Mouse (Mus musculus) heart, embryonic 10.5 days (tissue): ENCODE results near the gene Babam2. TPM values are rescaled to one million over a fixed set of nuclear protein-coding genes. Genes with fewer than 3 reads are reported as not detected.
A peak's percentile ranks its signal among the peaks of the same experiment; 100 is the strongest.

Source experiments
- DNase-seq: peaks from one replicate; pipeline ENCODE4 v3.0.0-alpha.2; 2017; ENCODE audit warnings: low spot score
- H3K27ac ChIP-seq: fragments of 300-500 bp; sonication (generic); 2 replicates; pipeline ENCODE4 v1.5.1; 2016; ENCODE audit warnings: mild to moderate bottlenecking
- H3K27me3 ChIP-seq: fragments of 300-500 bp; sonication (generic); 2 replicates; pipeline ENCODE4 v1.6.1; 2016; ENCODE audit warnings: mild to moderate bottlenecking; ENCODE audit not compliant: poor library complexity, insufficient read depth, severe bottlenecking
- H3K36me3 ChIP-seq: fragments of 300-500 bp; sonication (generic); 2 replicates; pipeline ENCODE4 v1.6.1; 2016; ENCODE audit warnings: mild to moderate bottlenecking, moderate library complexity
- H3K4me1 ChIP-seq: fragments of 300-500 bp; sonication (generic); 2 replicates; pipeline ENCODE4 v1.6.1; 2016; ENCODE audit warnings: mild to moderate bottlenecking
- H3K4me3 ChIP-seq: fragments of 300-500 bp; sonication (generic); 2 replicates; pipeline ENCODE4 v1.5.1; 2016; ENCODE audit warnings: mild to moderate bottlenecking, moderate library complexity
- H3K9me3 ChIP-seq: fragments of 300-500 bp; sonication (generic); 2 replicates; pipeline ENCODE4 v1.6.1; 2016; ENCODE audit warnings: mild to moderate bottlenecking, moderate library complexity
- WGBS: fragments of 180-500 bp; shearing (Covaris S2); methylation state at CpG from one replicate; pipeline ENCODE4 v1.1.7; 2016; 5-methylcytosine and 5-hydroxymethylcytosine counted together
- polyA plus RNA-seq: library from polyadenylated mRNA; unstranded; fragments of >200 nt; fragmentation: Nextera tagmentation; extraction: Ambion mirVana; gene quantifications from 2 replicates; pipeline ENCODE4 v1.2.1, GENCODE M21; 2016

Babam2 gene
- polyA plus RNA-seq, 1 experiment from 2014 or later: 43.6 TPM

DNA sequence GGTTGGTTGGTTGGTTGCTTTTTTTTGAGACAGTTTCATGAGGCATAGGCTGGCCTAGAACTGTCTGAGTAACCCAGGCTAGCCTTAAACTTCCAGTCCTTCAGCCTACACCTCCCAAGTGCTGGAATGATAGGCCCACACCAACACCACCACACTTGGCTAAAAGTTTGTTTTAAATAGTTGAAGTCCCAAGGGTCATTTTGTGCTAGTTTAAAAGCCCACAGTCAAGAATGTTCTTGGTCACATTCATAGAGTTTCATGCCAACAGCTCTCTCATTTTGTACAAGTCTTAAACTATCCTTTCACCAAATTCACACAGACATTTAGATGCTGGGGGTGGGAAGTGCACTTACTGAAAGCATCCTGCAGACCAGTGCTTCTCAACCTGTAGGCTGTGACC, 341.5 kb downstream of the Babam2 start:
- Histone ChIP-seq H3K27me3 (no peaks in the 10 kb centered on the region), H3K27ac (no peak overlapping the region), H3K36me3 (no peaks in the 10 kb centered on the region), H3K4me3 (no peak overlapping the region), H3K9me3 (no peaks in the 10 kb centered on the region), H3K4me1 (peaks cover 12% of the 10 kb centered on the region)
- no peak for DNase-seq

DNA sequence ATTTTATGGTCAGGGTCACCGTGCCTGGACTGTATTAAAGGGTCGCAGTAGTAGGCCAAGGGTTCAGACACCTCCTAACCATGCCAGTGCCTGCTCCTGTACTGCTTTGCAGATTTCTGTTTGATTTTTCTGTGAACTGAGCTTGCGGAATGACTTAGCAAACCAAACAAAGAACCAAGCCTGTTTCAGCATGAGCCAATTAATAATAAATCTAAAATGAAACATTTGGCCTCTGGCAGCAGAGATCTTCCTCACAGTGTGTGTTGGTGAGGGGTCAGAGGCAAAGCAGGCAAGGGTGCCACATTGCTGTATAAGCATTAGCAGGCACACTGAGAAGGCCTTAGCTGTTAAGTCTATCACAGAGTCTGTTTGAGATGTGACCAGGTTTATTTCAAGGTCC, 342.0 kb downstream of the Babam2 start:
- Histone ChIP-seq H3K9me3 (no peaks in the 10 kb centered on the region), H3K27me3 (no peaks in the 10 kb centered on the region), H3K4me3 (no peak overlapping the region), H3K27ac (no peak overlapping the region), H3K4me1 (peaks cover 13% of the 10 kb centered on the region), H3K36me3 (no peaks in the 10 kb centered on the region)
- no peak for DNase-seq
- WGBS: 90% methylated on average over 3 of the region's 3 CpGs

DNA sequence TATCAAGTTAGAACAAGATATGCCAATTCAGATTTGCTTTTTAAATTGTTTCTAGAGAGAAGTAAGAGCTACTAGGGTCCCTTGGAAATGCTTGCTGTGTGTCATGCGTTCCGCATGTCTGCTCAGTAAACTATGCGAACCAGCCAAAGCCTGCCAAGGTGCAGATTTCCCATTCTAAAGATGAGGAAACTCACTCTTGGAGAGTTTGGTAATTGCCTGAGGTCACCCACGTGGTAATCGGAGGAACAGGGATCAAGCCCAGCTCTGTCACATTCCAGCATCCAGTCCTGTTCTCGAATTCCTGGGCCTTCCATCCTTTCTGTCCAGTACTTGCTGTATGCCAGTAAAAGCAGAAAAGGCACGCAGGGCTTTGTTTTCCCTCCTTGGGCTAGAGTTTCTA, 345.7 kb downstream of the Babam2 start:
- H3K9me3 ChIP-seq: no peaks in the 10 kb centered on the region
- H3K4me1 ChIP-seq: peaks cover 6% of the 10 kb centered on the region
- no peaks in the 10 kb centered on the region for H3K27me3 ChIP-seq
- H3K4me3 ChIP-seq: no peak overlapping the region
- H3K36me3 ChIP-seq: no peaks in the 10 kb centered on the region
- H3K27ac ChIP-seq: no peak overlapping the region
- no peak for DNase-seq
- WGBS: 77% methylated on average over 7 of the region's 7 CpGs

DNA sequence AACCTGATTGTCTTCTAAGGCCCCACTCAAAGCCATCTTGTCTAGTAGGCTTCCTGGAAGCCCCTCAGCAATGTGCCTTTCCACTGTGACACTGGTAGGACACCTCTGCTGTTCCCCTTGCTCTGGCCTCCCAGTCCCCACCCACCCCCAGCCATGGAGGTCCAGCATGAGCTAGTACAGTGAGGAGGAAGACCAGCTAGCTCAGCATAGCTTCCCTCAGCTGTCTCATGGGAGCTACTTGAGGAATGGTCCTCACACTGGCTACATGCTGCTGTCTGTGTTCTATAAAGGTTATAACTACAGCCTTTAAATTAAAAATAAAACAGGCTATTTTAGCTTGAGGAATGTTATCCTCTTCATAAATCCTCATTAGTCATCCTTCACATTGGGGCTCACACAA, 346.5 kb downstream of the Babam2 start:
- Histone ChIP-seq H3K9me3 (no peaks in the 10 kb centered on the region), H3K27ac (0 out of 2 replicates have a peak overlapping the region, but pooled peaks have one; percentile 13), H3K4me3 (no peak overlapping the region), H3K27me3 (no peaks in the 10 kb centered on the region), H3K36me3 (no peaks in the 10 kb centered on the region), H3K4me1 (peaks cover 6% of the 10 kb centered on the region)
- DNase-seq: no peak

DNA sequence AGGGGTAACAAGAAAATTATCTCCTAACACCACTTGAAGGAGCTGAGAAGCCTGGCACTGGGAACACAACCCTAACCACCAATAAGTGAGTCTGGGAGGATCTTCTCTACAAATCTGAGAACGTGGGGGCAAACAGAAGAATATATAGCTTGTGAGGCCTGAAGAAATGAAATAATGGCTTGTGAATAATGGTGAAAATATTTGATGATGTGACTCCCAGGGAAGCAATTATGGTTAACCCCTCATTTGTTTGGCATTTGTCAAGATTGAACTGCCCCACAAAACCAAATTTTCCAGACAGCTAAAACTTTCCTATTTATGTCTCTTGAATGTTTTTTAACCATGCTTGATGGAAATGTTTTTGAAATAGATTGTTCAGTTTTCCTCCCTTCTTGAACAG, 354.4 kb downstream of the Babam2 start:
- no peaks in the 10 kb centered on the region for H3K27me3 ChIP-seq
- H3K9me3 ChIP-seq: no peaks in the 10 kb centered on the region
- no peak overlapping the region for H3K4me3 ChIP-seq
- H3K4me1 ChIP-seq: peaks cover 11% of the 10 kb centered on the region
- H3K36me3 ChIP-seq: no peaks in the 10 kb centered on the region
- 58% methylated on average over 1 of the region's 1 CpGs for WGBS
- no peak overlapping the region for H3K27ac ChIP-seq
- DNase-seq: no peak

DNA sequence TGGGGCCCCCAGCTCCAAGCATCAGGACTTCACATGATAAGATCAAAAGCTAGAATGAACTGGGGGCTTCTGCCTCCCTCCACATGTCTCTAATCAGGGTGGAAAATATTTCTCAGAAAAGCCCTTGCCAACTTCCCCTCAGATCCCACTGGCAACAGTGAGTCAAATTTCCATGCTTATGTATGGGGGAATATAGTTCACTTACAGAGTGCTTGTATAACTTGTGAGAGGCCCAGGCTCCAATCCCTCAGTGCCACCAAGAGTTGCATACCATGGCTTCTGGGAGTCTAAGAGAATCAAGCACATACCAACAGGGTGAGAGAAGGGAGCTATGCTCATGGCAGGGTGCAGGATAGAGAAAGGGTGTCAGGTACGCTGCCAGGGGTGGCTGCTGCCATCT, 355.0 kb downstream of the Babam2 start:
- no peaks in the 10 kb centered on the region for H3K9me3 ChIP-seq
- DNase-seq: peak; percentile 52
- no peaks in the 10 kb centered on the region for H3K36me3 ChIP-seq
- H3K4me1 ChIP-seq: peaks cover 11% of the 10 kb centered on the region
- H3K4me3 ChIP-seq: no peak overlapping the region
- no peaks in the 10 kb centered on the region for H3K27me3 ChIP-seq
- H3K27ac ChIP-seq: no peak overlapping the region
- WGBS: 95% methylated on average over 1 of the region's 1 CpGs

DNA sequence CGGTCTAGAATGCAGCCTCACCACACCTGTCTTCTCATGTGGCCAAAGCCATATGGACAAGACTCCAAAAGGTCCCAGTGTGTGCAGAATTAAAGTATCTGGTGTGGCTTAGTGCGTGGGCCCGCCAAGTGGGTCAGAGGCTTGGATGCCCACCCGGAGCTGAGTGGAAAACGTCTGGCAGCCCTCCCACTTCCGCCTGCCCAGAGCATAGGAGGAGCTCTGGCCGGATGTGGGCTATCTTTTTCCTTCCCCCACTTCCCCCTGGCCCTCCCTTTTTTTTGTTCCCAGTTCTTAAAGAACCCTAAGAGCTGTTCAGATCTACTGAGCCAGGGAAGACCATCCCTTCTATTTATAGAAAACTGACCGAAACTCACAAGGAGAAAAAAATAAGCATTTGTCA, 356.0 kb downstream of the Babam2 start:
- Histone ChIP-seq H3K27me3 (no peaks in the 10 kb centered on the region), H3K9me3 (no peaks in the 10 kb centered on the region), H3K4me1 (peaks cover 11% of the 10 kb centered on the region), H3K4me3 (no peak overlapping the region), H3K27ac (peak overlapping the region; percentile 32; the same call in 1 of the 2 replicates), H3K36me3 (peaks cover 2% of the 10 kb centered on the region; the same call in 1 of the 2 replicates)
- WGBS: 61% methylated on average over 8 of the region's 8 CpGs
- DNase-seq: peak; percentile 66

DNA sequence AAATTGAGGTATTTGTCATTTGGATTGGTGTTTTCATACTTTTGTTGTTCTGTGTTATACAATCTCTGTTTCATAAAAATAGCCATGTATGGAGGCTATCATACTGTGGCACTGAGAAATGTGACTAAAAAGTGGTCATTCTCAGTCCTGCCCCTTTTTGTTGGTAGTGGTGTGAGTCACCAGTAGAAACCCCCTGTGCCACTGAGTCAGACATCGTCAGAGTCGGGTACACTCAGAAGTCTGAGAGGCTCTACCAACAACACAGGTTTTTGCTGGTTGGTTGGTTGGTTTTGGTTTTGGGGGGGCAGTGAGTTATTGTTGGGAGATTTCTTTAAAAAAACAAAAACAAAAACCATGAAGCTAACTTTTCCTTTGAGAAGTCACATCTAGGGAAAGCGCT, 358.2 kb downstream of the Babam2 start:
- peaks cover 2% of the 10 kb centered on the region; the same call in 1 of the 2 replicates for H3K36me3 ChIP-seq

DNA sequence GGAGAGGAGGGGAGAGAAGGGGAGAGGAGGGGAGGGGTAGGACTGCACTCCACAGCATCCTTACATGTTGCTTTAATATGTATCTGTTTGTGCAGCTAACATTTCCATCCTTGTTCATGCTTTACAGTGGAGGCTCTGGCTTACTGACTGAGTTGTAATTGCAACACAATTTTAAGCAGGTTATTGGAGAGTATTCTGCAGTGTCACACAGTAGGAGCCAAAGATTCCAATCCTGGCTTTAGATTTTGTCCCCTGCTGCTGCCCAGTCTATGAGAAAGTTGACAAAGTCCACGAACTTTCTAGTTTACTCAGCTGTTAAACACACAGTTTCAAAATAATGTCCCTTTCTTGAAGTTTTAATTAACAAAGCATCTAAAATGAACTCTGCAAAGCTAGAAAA, 358.6 kb downstream of the Babam2 start:
- Histone ChIP-seq H3K4me3 (no peak overlapping the region), H3K27ac (no peak overlapping the region), H3K27me3 (no peaks in the 10 kb centered on the region), H3K9me3 (no peaks in the 10 kb centered on the region), H3K36me3 (peaks cover 2% of the 10 kb centered on the region; the same call in 1 of the 2 replicates), H3K4me1 (peaks cover 11% of the 10 kb centered on the region)
- 73% methylated on average over 1 of the region's 1 CpGs for WGBS
- no peak for DNase-seq

More for the DNA sequence above, 358.2 kb downstream of the Babam2 start:
- DNase-seq: peak; percentile 30
- Histone ChIP-seq H3K27me3 (no peaks in the 10 kb centered on the region), H3K27ac (no peak overlapping the region), H3K4me1 (peaks cover 11% of the 10 kb centered on the region), H3K9me3 (no peaks in the 10 kb centered on the region), H3K4me3 (no peak overlapping the region)
- 76% methylated on average over 3 of the region's 3 CpGs for WGBS

DNA sequence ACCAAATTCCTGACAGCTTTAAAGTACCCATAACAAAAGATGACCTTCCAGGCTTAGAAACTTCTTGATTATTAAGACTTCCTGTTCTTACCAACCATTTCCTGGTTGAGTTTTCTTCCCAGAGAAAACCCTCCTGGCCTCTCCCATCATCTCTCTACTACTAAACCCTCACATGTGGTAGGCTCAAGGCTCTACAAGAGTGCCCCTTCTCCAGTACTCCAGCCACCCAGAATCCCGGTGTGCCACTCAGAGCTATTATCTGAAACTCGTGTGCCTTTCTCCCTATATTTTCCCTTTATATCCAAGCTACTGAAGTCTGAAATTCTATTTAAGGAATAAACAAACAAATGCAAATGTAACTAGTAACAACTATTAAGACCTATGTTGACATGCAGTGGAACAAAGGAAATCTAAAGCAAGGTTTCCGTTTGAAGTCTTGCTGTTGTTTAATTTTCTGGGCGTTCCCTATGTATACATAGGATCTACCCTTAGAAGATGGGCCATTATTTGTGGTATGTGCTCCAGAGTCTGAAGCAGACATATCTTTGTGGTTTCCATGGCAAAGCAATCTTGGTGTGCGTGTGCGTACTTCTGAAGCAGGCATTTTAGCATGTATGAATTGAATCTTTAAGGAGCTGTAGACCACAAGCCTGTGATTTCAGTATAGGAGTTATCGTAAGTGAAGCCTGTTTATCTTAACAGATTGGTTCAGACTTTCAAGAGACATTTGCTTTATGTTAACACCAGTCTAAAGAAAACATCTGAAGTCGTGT, 361.2 kb downstream of the Babam2 start:
- Histone ChIP-seq H3K27me3 (no peaks in the 10 kb centered on the region), H3K9me3 (no peaks in the 10 kb centered on the region), H3K27ac (no peak overlapping the region), H3K4me1 (no peaks in the 10 kb centered on the region), H3K36me3 (peaks cover 2% of the 10 kb centered on the region; the same call in 1 of the 2 replicates), H3K4me3 (no peak overlapping the region)
- 71% methylated on average over 8 of the region's 8 CpGs for WGBS
- DNase-seq: peak; percentile 59

DNA sequence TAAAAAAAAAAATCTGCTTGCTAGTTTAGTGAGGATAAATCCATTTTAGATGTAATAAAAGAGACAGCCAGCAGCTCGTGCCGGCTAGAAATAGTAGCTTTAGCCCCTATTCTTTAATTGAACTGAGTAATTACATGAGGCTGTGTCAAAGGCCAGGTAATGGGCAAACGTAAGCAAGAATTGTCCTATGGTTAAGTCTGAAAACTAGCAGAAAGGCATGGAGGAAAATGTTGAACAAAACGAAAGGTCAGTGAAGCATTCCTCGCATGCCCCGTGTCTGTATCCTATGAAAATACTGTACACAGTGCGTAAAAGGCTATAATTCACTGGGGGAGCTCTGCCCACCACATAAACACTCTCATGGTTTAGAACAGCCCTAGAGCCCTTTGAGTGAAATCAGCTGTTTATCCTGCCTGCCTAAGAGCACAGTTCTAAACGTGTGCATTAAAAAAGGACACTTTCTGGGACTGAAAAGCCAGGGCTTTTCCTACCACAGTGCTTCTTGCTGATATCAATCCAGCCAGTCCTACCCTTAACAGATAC, 361.8 kb downstream of the Babam2 start:
- peaks cover 2% of the 10 kb centered on the region; the same call in 1 of the 2 replicates for H3K36me3 ChIP-seq
- H3K9me3 ChIP-seq: no peaks in the 10 kb centered on the region
- H3K27me3 ChIP-seq: no peaks in the 10 kb centered on the region
- WGBS: 77% methylated on average over 8 of the region's 8 CpGs
- H3K27ac ChIP-seq: no peak overlapping the region
- peak; percentile 42 for DNase-seq
- H3K4me1 ChIP-seq: no peaks in the 10 kb centered on the region
- H3K4me3 ChIP-seq: no peak overlapping the region

DNA sequence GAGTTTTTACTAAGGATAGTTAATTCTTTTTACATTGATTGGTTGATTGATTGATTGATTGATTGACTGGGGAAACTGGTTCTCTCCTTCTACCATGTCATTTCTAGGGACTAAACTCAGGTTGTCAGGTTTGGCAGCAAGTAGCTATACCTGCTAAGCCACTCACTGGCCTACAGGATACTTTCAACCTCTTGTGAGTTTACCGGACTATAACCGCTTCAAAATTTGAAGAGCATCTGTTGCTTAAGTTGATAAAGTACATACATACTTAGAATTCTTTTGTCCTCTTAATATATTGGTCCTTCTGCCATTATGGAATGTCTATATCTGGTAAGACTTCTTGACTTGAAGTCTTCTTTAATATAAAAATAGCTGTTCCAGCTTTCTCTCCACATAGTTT, 363.0 kb downstream of the Babam2 start:
- peaks cover 2% of the 10 kb centered on the region; the same call in 1 of the 2 replicates for H3K36me3 ChIP-seq
- DNase-seq: no peak
- no peak overlapping the region for H3K4me3 ChIP-seq
- no peaks in the 10 kb centered on the region for H3K9me3 ChIP-seq
- 84% methylated on average over 2 of the region's 2 CpGs for WGBS
- H3K27ac ChIP-seq: no peak overlapping the region
- H3K4me1 ChIP-seq: 0 out of 2 replicates have a peak, but pooled peaks cover 4% of the 10 kb centered on the region
- H3K27me3 ChIP-seq: no peaks in the 10 kb centered on the region

DNA sequence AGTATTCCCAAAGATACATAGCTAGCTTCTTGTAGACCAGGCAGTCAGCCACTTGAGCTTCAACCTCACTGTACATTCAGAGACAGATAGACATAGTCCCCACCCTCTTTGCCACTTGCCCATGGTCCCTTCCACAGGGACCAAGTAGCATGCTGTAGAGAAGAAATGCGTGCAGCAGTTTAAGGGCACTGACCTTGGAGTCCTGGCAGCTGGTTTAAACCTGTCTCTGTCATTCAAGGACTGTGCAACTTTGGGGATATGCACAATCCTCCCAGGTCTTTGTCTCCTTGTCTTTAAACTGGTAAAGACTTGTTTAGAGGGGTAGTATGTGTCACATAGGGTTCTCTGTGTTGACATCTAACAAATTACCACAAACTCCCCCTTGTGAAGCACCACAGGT, 364.4 kb downstream of the Babam2 start:
- H3K27ac ChIP-seq: no peak overlapping the region
- no peaks in the 10 kb centered on the region for H3K9me3 ChIP-seq
- no peak overlapping the region for H3K4me3 ChIP-seq
- peak; percentile 46 for DNase-seq
- peaks cover 16% of the 10 kb centered on the region for H3K4me1 ChIP-seq
- H3K36me3 ChIP-seq: peaks cover 2% of the 10 kb centered on the region; the same call in 1 of the 2 replicates
- no peaks in the 10 kb centered on the region for H3K27me3 ChIP-seq
- WGBS: 71% methylated on average over 1 of the region's 1 CpGs
